Mouse (Mus musculus) liver, adult 2 months (tissue): Measurements from ENCODE around the gene Cfap97d1. TPM values are rescaled to one million over a fixed set of nuclear protein-coding genes. Genes with fewer than 3 reads are reported as not detected.

Source experiments
- DNase-seq: peaks from one replicate; pipeline ENCODE4 v3.0.0-alpha.2; 2011; ENCODE audit warnings: low read depth, low spot score; ENCODE audit errors: extremely low read depth
- H3K27ac ChIP-seq: fragments of 200-500 bp; replicated peaks from 2 replicates; pipeline ENCODE4 v1.5.1; 2012; ENCODE audit warnings: low read depth, mild to moderate bottlenecking, control low read depth, inconsistent platforms, low read length; ENCODE audit not compliant: insufficient read depth
- H3K27me3 ChIP-seq: fragments of 200-500 bp; 2 replicates; pipeline ENCODE4 v1.6.1; 2012; ENCODE audit warnings: mild to moderate bottlenecking, moderate library complexity, low read length, inconsistent platforms; ENCODE audit not compliant: control insufficient read depth, insufficient read depth
- H3K36me3 ChIP-seq: fragments of 200-500 bp; 2 replicates; pipeline ENCODE4 v1.6.1; 2012; ENCODE audit warnings: low read length, inconsistent platforms; ENCODE audit not compliant: control insufficient read depth, insufficient read depth
- H3K4me1 ChIP-seq: fragments of 200-500 bp; 2 replicates; pipeline ENCODE4 v1.6.1; 2011; ENCODE audit warnings: low read length; ENCODE audit not compliant: control insufficient read depth, insufficient read depth
- H3K4me3 ChIP-seq: fragments of 200-500 bp; 2 replicates; pipeline ENCODE4 v1.5.1; 2011; ENCODE audit warnings: low read depth, mild to moderate bottlenecking, control low read depth, low read length, moderate library complexity; ENCODE audit not compliant: insufficient read depth
- H3K79me2 ChIP-seq: fragments of 200-500 bp; 2 replicates; pipeline ENCODE4 v1.6.1; 2012; ENCODE audit warnings: inconsistent platforms, mild to moderate bottlenecking, low read length, moderate library complexity; ENCODE audit not compliant: control insufficient read depth, insufficient read depth
- H3K9ac ChIP-seq: fragments of 200-500 bp; 2 replicates; pipeline ENCODE4 v1.6.1; 2012; ENCODE audit warnings: low read depth, mild to moderate bottlenecking, control low read depth, inconsistent platforms, low read length
- CTCF ChIP-seq: fragments of 200-500 bp; IDR thresholded peaks from 2 replicates; pipeline ENCODE4 v1.5.1; 2011; ENCODE audit warnings: low read depth, low read length, control low read depth
- POLR2A ChIP-seq: fragments of 200-500 bp; IDR thresholded peaks from 2 replicates; pipeline ENCODE4 v1.6.1; 2011; ENCODE audit warnings: low read length, control low read depth; ENCODE audit not compliant: insufficient read depth; ENCODE audit errors: extremely low read depth
- WGBS: fragments of 180-500 bp; shearing (Covaris S2); methylation state at CpG from one replicate; pipeline ENCODE4 v1.1.7; 2018; 5-methylcytosine and 5-hydroxymethylcytosine counted together
- polyA plus RNA-seq: library from polyadenylated mRNA; depleted of rRNA; stranded (reverse); fragments of >200 nt; gene quantifications from 2 replicates; pipeline ENCODE4 v1.2.3, GENCODE M21; 2012
- total RNA-seq: library from RNA; depleted of rRNA; stranded (reverse); fragments of >200 nt; gene quantifications from 2 replicates; pipeline ENCODE4 v1.2.3, GENCODE M21; 2014

Cfap97d1 gene
- total and polyA plus RNA-seq, 2 experiments, result not detected

DNA sequence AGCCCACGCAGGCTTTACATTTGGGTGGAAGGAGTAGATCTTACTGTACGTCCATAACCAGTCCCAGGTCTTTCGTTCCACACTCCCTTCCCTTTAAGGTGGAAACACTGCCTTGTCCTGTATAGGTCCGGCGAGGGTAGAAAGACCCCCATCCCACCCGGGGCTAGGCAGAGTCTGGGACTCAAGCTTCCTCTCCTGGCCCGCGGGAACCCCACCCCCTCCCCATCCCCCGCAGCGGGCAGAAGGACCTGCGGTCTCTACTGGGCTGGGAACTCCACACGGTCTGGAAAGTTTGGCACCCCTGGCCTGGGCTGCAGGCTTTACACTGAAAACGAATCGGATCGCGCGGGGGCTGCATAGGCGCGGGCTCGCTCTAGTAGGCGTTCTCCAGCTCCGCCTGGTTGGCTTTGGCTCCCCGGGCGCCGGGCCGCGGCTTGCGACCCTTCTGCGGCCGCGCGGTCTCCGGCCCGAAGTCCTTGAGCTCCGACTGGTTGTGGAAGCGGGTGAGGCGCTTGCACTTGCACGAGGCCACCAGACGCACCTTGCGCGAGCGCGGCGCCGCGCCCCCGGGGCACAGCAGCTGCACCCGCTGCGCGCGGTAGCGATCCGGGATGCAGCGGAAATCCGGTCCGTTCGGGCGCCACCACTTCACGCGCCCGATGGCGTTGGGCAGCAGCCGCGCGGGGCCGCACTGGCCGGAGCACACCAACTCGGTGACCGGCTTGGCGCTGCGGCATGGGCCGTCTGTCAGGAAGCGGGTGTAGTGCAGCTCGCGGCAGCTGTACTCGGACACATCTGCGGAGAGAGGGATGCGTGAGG is 20.4 kb upstream of the Cfap97d1 start:
- 0 out of 2 replicates have a peak, but pooled peaks cover 2% of the 10 kb centered on the region for H3K4me1 ChIP-seq
- H3K9ac ChIP-seq, result peak overlapping the region; percentile 27
- no peak for DNase-seq
- peak overlapping the region; percentile 56; the same call in 1 of the 2 replicates for H3K4me3 ChIP-seq
- no peaks in the 10 kb centered on the region for H3K36me3 ChIP-seq
- H3K79me2 ChIP-seq, result no peaks in the 10 kb centered on the region
- no peak for TF ChIP-seq CTCF
- no peak for TF ChIP-seq POLR2A
- no peak overlapping the region for H3K27ac ChIP-seq
- WGBS, result 2% methylated on average over 78 of the region's 78 CpGs
- peaks cover 27% of the 10 kb centered on the region for H3K27me3 ChIP-seq

- WGBS, result 22% methylated on average over 8 of the region's 8 CpGs
- Histone ChIP-seq H3K27me3 (peaks cover 27% of the 10 kb centered on the region), H3K79me2 (no peaks in the 10 kb centered on the region), H3K4me1 (0 out of 2 replicates have a peak, but pooled peaks cover 2% of the 10 kb centered on the region), H3K9ac (no peak overlapping the region), H3K4me3 (no peak overlapping the region), H3K36me3 (no peaks in the 10 kb centered on the region), H3K27ac (no peak overlapping the region)
- DNase-seq, result no peak
- TF ChIP-seq POLR2A (no peak), CTCF (no peak)
Observed at GRCm38 (mm10) chr11:101964647-101965046, 19.4 kb upstream of the Cfap97d1 start.

GRCm38 (mm10) chr11:101965553-101965952 is 18.5 kb upstream of the Cfap97d1 start:
- Histone ChIP-seq H3K27me3 (peaks cover 27% of the 10 kb centered on the region), H3K27ac (no peak overlapping the region), H3K4me3 (no peak overlapping the region), H3K36me3 (no peaks in the 10 kb centered on the region), H3K9ac (no peak overlapping the region), H3K79me2 (no peaks in the 10 kb centered on the region), H3K4me1 (0 out of 2 replicates have a peak, but pooled peaks cover 2% of the 10 kb centered on the region)
- no peak for DNase-seq
- TF ChIP-seq POLR2A (no peak), CTCF (no peak)
- 0% methylated on average over 2 of the region's 2 CpGs for WGBS

DNA sequence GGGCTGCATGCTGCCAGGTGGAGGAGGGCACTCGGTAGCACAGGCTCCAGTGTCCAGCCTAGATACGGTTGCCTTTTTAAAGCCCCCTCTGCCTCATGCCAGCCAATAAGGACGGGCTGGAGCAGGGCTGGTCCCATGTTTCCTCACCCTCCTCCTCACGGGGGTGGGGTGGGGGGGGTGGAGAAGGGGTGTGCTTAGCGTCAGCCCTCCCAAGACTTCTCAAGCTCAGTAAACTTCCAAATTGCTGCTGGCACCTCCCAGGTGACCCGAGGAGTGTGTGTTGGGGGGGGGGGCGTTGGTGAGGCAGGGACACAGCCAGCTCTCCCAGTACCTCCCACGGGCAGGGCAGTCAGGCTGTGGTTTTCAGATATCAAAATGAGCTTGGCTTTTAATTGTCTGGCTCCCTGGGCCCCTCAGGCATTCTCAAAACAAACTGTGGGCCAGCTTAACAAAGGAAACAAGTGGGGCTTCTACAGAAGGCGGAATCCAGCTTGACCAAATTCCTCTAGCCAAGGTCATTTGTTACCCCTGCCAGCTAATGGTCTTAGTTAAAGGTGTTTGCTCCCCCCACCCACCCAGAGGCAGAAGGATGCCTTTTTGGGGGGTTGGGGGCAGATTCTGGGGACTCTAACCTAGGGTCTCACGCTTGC is 17.0 kb upstream of the Cfap97d1 start, which contains the start of gene Sost:
Gene Sost, minus strand, starts transcription at position 51 of the 650 bp plus-strand sequence.
- no peak for TF ChIP-seq CTCF
- no peak for TF ChIP-seq POLR2A
- WGBS, result 42% methylated on average over 10 of the region's 10 CpGs
- Histone ChIP-seq H3K36me3 (no peaks in the 10 kb centered on the region), H3K27ac (no peak within 1 kb of the TSS), H3K4me3 (no peak within 1 kb of the TSS), H3K79me2 (no peaks in the 10 kb centered on the region), H3K4me1 (peaks cover 4% of the 10 kb centered on the region; the same call in 1 of the 2 replicates), H3K9ac (no peak within 1 kb of the TSS), H3K27me3 (peaks cover 25% of the 10 kb centered on the region)
- DNase-seq, result no peak

DNA sequence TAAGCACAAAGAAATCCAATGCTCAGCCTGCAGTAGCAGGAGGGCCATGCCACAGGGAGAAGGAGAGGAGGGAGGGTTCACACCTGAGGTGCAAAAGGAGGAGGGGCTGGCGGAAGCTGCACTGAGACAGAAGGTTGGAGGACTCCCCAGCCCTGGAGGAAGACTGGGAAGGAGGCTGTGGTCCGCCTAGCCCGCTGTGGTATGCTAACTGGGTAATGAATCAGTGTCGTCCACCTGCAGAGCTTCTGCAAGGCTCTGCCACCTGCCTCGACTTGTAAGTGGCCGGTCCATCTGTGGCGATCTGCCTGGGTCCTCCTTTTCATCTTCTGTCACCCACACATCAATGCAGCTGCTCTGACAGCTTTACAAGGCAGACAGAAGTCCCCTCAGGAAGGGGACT is 15.8 kb upstream of the Cfap97d1 start:
- H3K36me3 ChIP-seq, result no peaks in the 10 kb centered on the region
- H3K4me3 ChIP-seq, result no peak overlapping the region
- H3K9ac ChIP-seq, result no peak overlapping the region
- no peak overlapping the region for H3K27ac ChIP-seq
- H3K4me1 ChIP-seq, result peaks cover 12% of the 10 kb centered on the region; the same call in 1 of the 2 replicates
- DNase-seq, result no peak
- TF ChIP-seq CTCF (no peak), POLR2A (no peak)
- whole genome bisulfite sequencing, result 39% methylated on average over 7 of the region's 7 CpGs
- no peaks in the 10 kb centered on the region for H3K79me2 ChIP-seq
- H3K27me3 ChIP-seq, result peaks cover 19% of the 10 kb centered on the region
